Mouse (Mus musculus) megakaryocyte, embryonic 14.5 days (primary cell): ENCODE measurements around the gene Vamp2.

ENCODE experiments used
- FLI1 ChIP-seq: IDR thresholded peaks from 2 replicates; pipeline ENCODE4 v1.6.1; 2012; ENCODE audit warnings: low read length, inconsistent platforms, mixed read lengths
- GATA1 ChIP-seq: IDR thresholded peaks from 3 replicates; pipeline ENCODE4 v1.6.1; 2012; ENCODE audit warnings: mixed read lengths, low read length, inconsistent platforms, borderline replicate concordance

DNA sequence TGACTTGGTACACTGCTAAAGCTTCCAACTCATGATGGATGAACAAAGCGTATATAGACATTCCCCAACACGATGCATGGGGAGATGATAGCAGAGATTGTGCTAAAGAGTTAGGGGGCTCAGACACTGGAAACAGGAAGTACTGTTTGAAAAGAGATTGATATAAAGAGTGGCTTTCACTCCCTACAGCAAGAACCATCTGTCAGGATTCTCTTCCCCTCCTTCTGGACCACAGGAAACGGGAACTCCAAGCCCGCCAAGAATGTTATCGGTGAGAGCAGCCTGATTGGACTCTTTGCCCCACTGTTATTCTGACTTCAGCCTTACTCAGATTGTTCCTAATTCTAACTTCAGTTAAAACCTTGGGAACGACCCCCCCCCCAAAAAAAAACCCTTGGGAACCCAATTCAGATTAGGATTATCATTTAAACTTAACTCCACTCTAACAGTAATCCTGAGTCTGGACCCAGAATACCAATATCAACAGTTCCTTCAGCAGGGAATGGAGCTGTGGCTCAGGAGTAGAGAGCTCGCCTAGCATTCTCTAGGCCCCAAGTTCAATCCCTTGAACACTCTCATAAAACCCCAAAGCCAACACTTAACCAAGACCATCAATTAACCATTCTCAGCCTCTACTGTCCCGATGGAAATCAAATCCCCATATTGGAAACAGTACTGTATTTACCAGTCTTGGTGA is 40.3 kb downstream of the Vamp2 start:
- no peak for TF ChIP-seq GATA1
- no peak for TF ChIP-seq FLI1
